Mouse (Mus musculus): ENCODE measurements at regions not wholly inside any gene's neighbourhood (a gene's known extent, or its start where the extent isn't known, plus 50 kb on each side); places are given as distances from the start of the nearest gene placed in this dataset.

DNA sequence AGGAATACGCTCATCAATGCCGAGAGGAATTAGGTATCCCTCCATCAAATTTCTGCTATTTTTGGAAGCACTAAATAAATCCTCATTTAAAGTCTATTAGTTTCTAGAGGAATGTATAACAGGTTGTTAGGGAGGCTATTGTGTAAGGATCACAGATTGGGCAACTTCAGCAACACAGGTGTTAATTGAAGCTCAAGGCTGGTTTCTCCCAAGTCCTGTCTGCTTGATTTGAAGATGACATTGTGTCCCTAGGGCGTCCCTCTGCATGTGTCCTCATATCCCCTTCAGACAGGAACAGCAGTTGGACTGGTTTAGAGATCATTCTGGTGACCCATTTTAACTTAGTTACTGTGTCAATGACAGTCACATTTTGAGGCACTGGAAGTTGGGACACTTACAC is 281.5 kb downstream of the Gm5447 start:
- no peak for TF ChIP-seq CTCF (IDR thresholded peaks at IDR 0.05; ENCODE audit: borderline replicate concordance, extremely low read depth, insufficient read depth, insufficient read length)
- no peak for TF ChIP-seq POLR2A (IDR thresholded peaks at IDR 0.05; ENCODE audit: borderline replicate concordance, extremely low read depth, insufficient read depth, insufficient read length, poor library complexity, severe bottlenecking)

Measured in brain, embryonic 14.5 days (tissue).